Mouse (Mus musculus) embryonic fibroblast, embryonic 13.5 days (primary cell): ENCODE data around the gene Lztr1.

ENCODE experiments used
- CTCF ChIP-seq: IDR thresholded peaks from 2 replicates; pipeline ENCODE4 v1.5.1; 2011; ENCODE audit warnings: mild to moderate bottlenecking, control low read depth, low read length, moderate library complexity, borderline replicate concordance; ENCODE audit not compliant: insufficient read depth
- POLR2A ChIP-seq: IDR thresholded peaks from 2 replicates; pipeline ENCODE4 v1.6.1; 2011; ENCODE audit warnings: low read depth, mild to moderate bottlenecking, control low read depth, low read length, moderate library complexity

DNA sequence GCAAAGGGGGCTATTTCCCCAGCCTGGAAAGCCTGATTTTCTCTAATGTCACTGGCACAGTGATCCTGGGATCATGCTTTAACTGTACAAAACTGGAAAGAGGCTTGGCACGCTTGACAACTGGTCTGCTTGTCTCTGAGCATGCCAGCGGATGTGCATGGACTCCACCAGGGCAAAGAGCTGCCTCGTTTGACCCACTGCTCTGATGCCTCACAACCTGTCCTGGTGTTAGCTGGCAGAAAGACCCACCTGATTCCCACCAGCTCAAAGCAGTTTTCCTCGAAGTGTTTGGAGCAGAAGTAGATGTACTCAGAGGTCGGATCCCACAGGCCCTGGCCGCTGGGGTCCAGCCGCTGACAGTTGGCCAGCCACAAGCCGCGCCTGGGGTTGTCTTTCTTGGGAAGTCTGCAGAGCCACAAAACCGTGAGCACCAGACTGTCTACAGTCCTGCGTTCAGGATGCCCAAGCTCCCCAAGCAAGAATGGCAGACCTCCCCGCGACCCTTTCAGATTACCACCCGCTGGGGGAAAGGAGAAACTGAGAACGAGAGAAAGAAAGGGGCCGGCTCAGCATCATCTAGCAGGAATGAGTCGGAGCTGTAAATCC, 21.6 kb downstream of the Lztr1 start:
- TF ChIP-seq POLR2A (no peak), CTCF (no peak)
